ENCODE assay signal across 8 mouse cellular contexts in genomic region chr8:105374513-105374966, GRCm38 (mm10). TPM values are rescaled to one million over a fixed set of nuclear protein-coding genes. Genes with fewer than 3 reads are reported as not detected.
A peak's percentile ranks its signal among the peaks of the same experiment; 100 is the strongest.
DNase-seq lines count a peak whose midpoint lies in the region; ATAC-seq and TF ChIP-seq lines count a peak whose summit lies in the region.

No protein-coding gene starts in this region.

- H3ac ChIP-seq in C2C12 (ENCODE audit: control insufficient read depth, insufficient read length, low read depth) = no peak overlapping the region

- peaks cover 33% of the 10 kb centered on the region for H3K36me3 ChIP-seq in C2C12 (ENCODE audit: control insufficient read depth, insufficient read depth)
- H3K36me3 ChIP-seq in embryonic facial prominence, embryonic 12.5 days = no peaks in the 10 kb centered on the region
- H3K36me3 ChIP-seq in hindbrain, embryonic 14.5 days (replicated peaks; ENCODE audit: control insufficient read depth, insufficient read depth) = no peaks in the 10 kb centered on the region; the same call in 1 of the 2 replicates
- H3K36me3 ChIP-seq in small intestine, adult 2 months (ENCODE audit: control insufficient read depth, insufficient read depth, low read length) = no peaks in the 10 kb centered on the region

- no peak overlapping the region for H3K9ac ChIP-seq in embryonic facial prominence, embryonic 12.5 days
- H3K9ac ChIP-seq in hindbrain, embryonic 14.5 days = no peak overlapping the region

- ATAC-seq in embryonic facial prominence, embryonic 12.5 days (ENCODE audit: insufficient number of reproducible peaks, insufficient read depth, low FRiP score, low TSS enrichment) = no peak
- ATAC-seq in hindbrain, embryonic 14.5 days (ENCODE audit: low FRiP score) = no peak

- peak; percentile 25 for TF ChIP-seq CTCF in C2C12 (IDR thresholded peaks at IDR 0.05; ENCODE audit: control insufficient read depth, insufficient read depth, insufficient read length)
- TF ChIP-seq CTCF in small intestine, adult 2 months (IDR thresholded peaks at IDR 0.05; ENCODE audit: extremely low read depth, insufficient read length, insufficient replicate concordance, low read depth, low read length) = peak; percentile 41; the same call in 1 of the 2 replicates

- no peaks in the 10 kb centered on the region for H3K79me3 ChIP-seq in C2C12 (ENCODE audit: low read depth)

- H3K27me3 ChIP-seq in C2C12 (ENCODE audit: control insufficient read depth, insufficient read depth, insufficient read length) = no peaks in the 10 kb centered on the region
- no peaks in the 10 kb centered on the region for H3K27me3 ChIP-seq in embryonic facial prominence, embryonic 12.5 days
- no peaks in the 10 kb centered on the region for H3K27me3 ChIP-seq in hindbrain, embryonic 14.5 days (ENCODE audit: control insufficient read depth, insufficient read depth, low read length)
- no peaks in the 10 kb centered on the region for H3K27me3 ChIP-seq in small intestine, adult 2 months (ENCODE audit: control insufficient read depth, insufficient read depth, low read length)

- no peaks in the 10 kb centered on the region for H3K79me2 ChIP-seq in C2C12 (ENCODE audit: control insufficient read depth, insufficient read depth)

- WGBS in embryonic facial prominence, embryonic 12.5 days = 27% methylated on average over 33 of the region's 33 CpGs
- WGBS in hindbrain, embryonic 14.5 days = 28% methylated on average over 33 of the region's 33 CpGs
- WGBS in small intestine, adult 2 months = 49% methylated on average over 33 of the region's 33 CpGs

- peak; percentile 19 for DNase-seq in adrenal gland, postnatal 25 days
- DNase-seq in adrenal gland, adult 2 months = no peak
- DNase-seq in hindbrain, embryonic 14.5 days (ENCODE audit: low spot score) = no peak
- DNase-seq in lung, postnatal 10 days = peak; percentile 68
- DNase-seq in gastrocnemius, adult 8-10 months (ENCODE audit: low spot score in 2 of 2) = no peak

- peaks cover 15% of the 10 kb centered on the region for H3K4me1 ChIP-seq in embryonic facial prominence, embryonic 12.5 days
- no peaks in the 10 kb centered on the region for H3K4me1 ChIP-seq in hindbrain, embryonic 14.5 days (replicated peaks; ENCODE audit: control insufficient read depth, insufficient read depth, low read length)
- peaks cover 12% of the 10 kb centered on the region for H3K4me1 ChIP-seq in small intestine, adult 2 months (ENCODE audit: control insufficient read depth, insufficient read depth, insufficient read length, low read length)

- no peak for TF ChIP-seq POLR2A in small intestine, adult 2 months (IDR thresholded peaks at IDR 0.05; ENCODE audit: low read depth, low read length)

- no peak overlapping the region for H3K4me3 ChIP-seq in C2C12 (ENCODE audit: insufficient read depth, poor library complexity, severe bottlenecking)
- peak overlapping the region; percentile 22 for H3K4me3 ChIP-seq in embryonic facial prominence, embryonic 12.5 days
- peak overlapping the region; percentile 4; the same call in 1 of the 2 replicates for H3K4me3 ChIP-seq in hindbrain, embryonic 14.5 days (replicated peaks; ENCODE audit: low read length)
- H3K4me3 ChIP-seq in small intestine, adult 2 months (ENCODE audit: low read depth, low read length) = no peak overlapping the region

- no peaks in the 10 kb centered on the region for H3K9me3 ChIP-seq in embryonic facial prominence, embryonic 12.5 days
- peaks cover 4% of the 10 kb centered on the region; the same call in 1 of the 2 replicates for H3K9me3 ChIP-seq in hindbrain, embryonic 14.5 days (ENCODE audit: control insufficient read depth, low read length)

- no peak overlapping the region for H3K27ac ChIP-seq in embryonic facial prominence, embryonic 12.5 days
- no peak overlapping the region for H3K27ac ChIP-seq in hindbrain, embryonic 14.5 days
- no peak overlapping the region for H3K27ac ChIP-seq in small intestine, adult 2 months (ENCODE audit: insufficient read depth, low read depth, low read length)

- peak overlapping the region; percentile 46 for H3K4me2 ChIP-seq in embryonic facial prominence, embryonic 12.5 days (replicated peaks)
- peak overlapping the region; percentile 43 for H3K4me2 ChIP-seq in hindbrain, embryonic 14.5 days (replicated peaks)

TF ChIP-seq in C2C12, 6 proteins besides CTCF, POLR2A, EP300 and RAD21:
- TF ChIP-seq CEBPB (IDR thresholded peaks at IDR 0.05; ENCODE audit: low read depth) (no peak), MYOD1 (IDR thresholded peaks at IDR 0.05; ENCODE audit: control insufficient read depth, insufficient read length, low read depth) (no peak), MAX (IDR thresholded peaks at IDR 0.05) (no peak), USF1 (IDR thresholded peaks at IDR 0.05; ENCODE audit: low read depth) (no peak), FOSL1 (IDR thresholded peaks at IDR 0.05; ENCODE audit: insufficient read depth, low read length, poor library complexity, severe bottlenecking) (no peak), MYOG (IDR thresholded peaks at IDR 0.05; ENCODE audit: control insufficient read depth, extremely low read depth, insufficient read length) (no peak)

RNA-seq across cellular contexts. Expression of gene Plekhg4, which starts 1.5 kb away (rescaled TPM):
- total RNA-seq in adrenal gland, postnatal 25 days (2021) = 0.76 and 0.82 TPM in 2 replicates
- under 1 TPM; 0.35 to 0.52 TPM for total RNA-seq in adrenal gland, adult 2 months (2021)
- polyA plus RNA-seq in adrenal gland, adult 2 months (2012; rRNA removed) = 0.20 and 0.58 TPM in 2 replicates
- polyA plus RNA-seq in C2C12 (2012; fragmentation: generic; extraction: Trizol) = 2.0 TPM
- 0.69 and 0.74 TPM in 2 replicates for polyA plus RNA-seq in embryonic facial prominence, embryonic 12.5 days (2016; fragmentation: Nextera tagmentation; extraction: Ambion mirVana)
- 1.8 and 2.6 TPM in 2 replicates for polyA plus RNA-seq in hindbrain, embryonic 14.5 days (2014; fragmentation: Nextera tagmentation; extraction: Ambion mirVana)
- polyA plus RNA-seq in small intestine, adult 2 months (2012; rRNA removed) = 0.14 and 0.41 TPM in 2 replicates
- under 1 TPM in 1 of 4 experiments, not detected in 3; 0.12 TPM for total RNA-seq in gastrocnemius, adult 8-10 months (2022)

RNA-seq across cellular contexts. Expression of gene Slc9a5, which starts 25.9 kb away (rescaled TPM):
- total RNA-seq in adrenal gland, postnatal 25 days (2021) = 1.3 and 2.7 TPM in 2 replicates
- under 1 TPM; 0.55 to 0.86 TPM for total RNA-seq in adrenal gland, adult 2 months (2021)
- polyA plus RNA-seq in adrenal gland, adult 2 months (2012; rRNA removed) = 3.3 and 4.1 TPM in 2 replicates
- polyA plus RNA-seq in C2C12 (2012; fragmentation: generic; extraction: Trizol) = 6.6 TPM
- polyA plus RNA-seq in embryonic facial prominence, embryonic 12.5 days (2016; fragmentation: Nextera tagmentation; extraction: Ambion mirVana) = 5.9 and 7.4 TPM in 2 replicates
- 11.4 and 12.1 TPM in 2 replicates for polyA plus RNA-seq in hindbrain, embryonic 14.5 days (2014; fragmentation: Nextera tagmentation; extraction: Ambion mirVana)
- polyA plus RNA-seq in small intestine, adult 2 months (2012; rRNA removed) = 1.4 and 3.1 TPM in 2 replicates
- under 1 TPM; 0.38 to 0.65 (median 0.52) TPM for total RNA-seq in gastrocnemius, adult 8-10 months (2022)

RNA-seq across cellular contexts. Expression of gene Fhod1, which starts 26.8 kb away (rescaled TPM):
- total RNA-seq in adrenal gland, postnatal 25 days (2021) = 14.0 and 18.4 TPM in 2 replicates
- 10 to 100 TPM in 1 of 2 experiments, 1 to 10 TPM in 1; 7.6 to 16.5 TPM for total RNA-seq in adrenal gland, adult 2 months (2021)
- polyA plus RNA-seq in adrenal gland, adult 2 months (2012; rRNA removed) = 16.3 and 21.1 TPM in 2 replicates
- polyA plus RNA-seq in C2C12 (2012; fragmentation: generic; extraction: Trizol) = 30.7 TPM
- polyA plus RNA-seq in embryonic facial prominence, embryonic 12.5 days (2016; fragmentation: Nextera tagmentation; extraction: Ambion mirVana) = 2.3 TPM in 2 replicates
- polyA plus RNA-seq in hindbrain, embryonic 14.5 days (2014; fragmentation: Nextera tagmentation; extraction: Ambion mirVana) = 0.58 and 0.70 TPM in 2 replicates
- 15.4 and 19.6 TPM in 2 replicates for polyA plus RNA-seq in small intestine, adult 2 months (2012; rRNA removed)
- 10 to 100 TPM; 21.1 to 28.8 (median 23.9) TPM for total RNA-seq in gastrocnemius, adult 8-10 months (2022)

RNA-seq across cellular contexts. Expression of gene Kctd19, which starts 38.8 kb away (rescaled TPM):
- not detected in 2 replicates for total RNA-seq in adrenal gland, postnatal 25 days (2021)
- not detected for total RNA-seq in adrenal gland, adult 2 months (2021)
- polyA plus RNA-seq in adrenal gland, adult 2 months (2012; rRNA removed) = 0.03 and 0.11 TPM in 2 replicates
- polyA plus RNA-seq in C2C12 (2012; fragmentation: generic; extraction: Trizol) = 0.01 TPM
- polyA plus RNA-seq in embryonic facial prominence, embryonic 12.5 days (2016; fragmentation: Nextera tagmentation; extraction: Ambion mirVana) = not detected in 2 replicates
- 0.10 TPM in 1 of 2 replicates, not detected in the other for polyA plus RNA-seq in hindbrain, embryonic 14.5 days (2014; fragmentation: Nextera tagmentation; extraction: Ambion mirVana)
- not detected in 2 replicates for polyA plus RNA-seq in small intestine, adult 2 months (2012; rRNA removed)
- total RNA-seq in gastrocnemius, adult 8-10 months (2022) = under 1 TPM in 2 of 4 experiments, not detected in 2; 0.08 to 0.49 TPM

RNA-seq across cellular contexts. Expression of gene Lrrc36, which starts 38.8 kb away (rescaled TPM):
- 3.8 and 6.1 TPM in 2 replicates for total RNA-seq in adrenal gland, postnatal 25 days (2021)
- total RNA-seq in adrenal gland, adult 2 months (2021) = 1 to 10 TPM; 2.7 to 3.0 TPM
- 1.3 and 1.5 TPM in 2 replicates for polyA plus RNA-seq in adrenal gland, adult 2 months (2012; rRNA removed)
- not detected for polyA plus RNA-seq in C2C12 (2012; fragmentation: generic; extraction: Trizol)
- 0.18 and 0.31 TPM in 2 replicates for polyA plus RNA-seq in embryonic facial prominence, embryonic 12.5 days (2016; fragmentation: Nextera tagmentation; extraction: Ambion mirVana)
- 0.44 and 0.78 TPM in 2 replicates for polyA plus RNA-seq in hindbrain, embryonic 14.5 days (2014; fragmentation: Nextera tagmentation; extraction: Ambion mirVana)
- 0.06 TPM in 1 of 2 replicates, not detected in the other for polyA plus RNA-seq in small intestine, adult 2 months (2012; rRNA removed)
- total RNA-seq in gastrocnemius, adult 8-10 months (2022) = under 1 TPM in 2 of 4 experiments, not detected in 2; 0.70 TPM

Comparison
In these comparisons a context has a peak if more than half of its experiments do, and no peak if none do; other contexts are left out.
1. DNase-seq: peak in adrenal gland, postnatal 25 days (single experiment) and lung, postnatal 10 days (single experiment); none in adrenal gland, adult 2 months (single experiment), hindbrain, embryonic 14.5 days (single experiment) and gastrocnemius, adult 8-10 months (0 of 2).
2. H3K4me3 ChIP-seq: peak in embryonic facial prominence, embryonic 12.5 days (single experiment) and hindbrain, embryonic 14.5 days (single experiment); none in C2C12 (single experiment) and small intestine, adult 2 months (single experiment).